Mouse (Mus musculus) ovary, postnatal 36 days (tissue): ENCODE measurements around the gene Gmfg.
A peak's percentile ranks its signal among the peaks of the same experiment; 100 is the strongest.

Experiments used
- DNase-seq: peaks from one replicate; pipeline ENCODE4 v3.0.0; 2022; ENCODE audit warnings: low spot score, mixed read lengths

Gmfg gene

DNA sequence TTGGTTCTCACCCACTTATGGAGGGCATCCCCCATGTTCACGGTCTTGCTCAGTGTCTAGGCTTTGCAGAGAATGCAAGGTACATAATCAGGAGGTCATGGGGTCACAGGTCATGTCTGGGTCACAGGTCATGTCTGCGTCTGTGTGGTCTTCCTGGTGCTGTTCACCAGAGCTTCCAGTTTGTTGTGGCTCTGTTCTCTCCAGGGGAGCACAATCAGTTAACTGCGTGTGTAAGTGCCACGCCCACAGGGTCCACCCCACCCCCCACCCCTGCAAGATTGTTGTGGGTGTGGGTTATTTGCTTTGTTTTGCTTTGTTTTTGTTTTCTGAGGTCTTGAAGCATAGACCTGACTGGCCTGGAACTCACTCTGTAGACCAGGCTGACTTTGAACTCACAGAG, 46.9 kb downstream of the Gmfg start:
- DNase-seq, result no peak

DNA sequence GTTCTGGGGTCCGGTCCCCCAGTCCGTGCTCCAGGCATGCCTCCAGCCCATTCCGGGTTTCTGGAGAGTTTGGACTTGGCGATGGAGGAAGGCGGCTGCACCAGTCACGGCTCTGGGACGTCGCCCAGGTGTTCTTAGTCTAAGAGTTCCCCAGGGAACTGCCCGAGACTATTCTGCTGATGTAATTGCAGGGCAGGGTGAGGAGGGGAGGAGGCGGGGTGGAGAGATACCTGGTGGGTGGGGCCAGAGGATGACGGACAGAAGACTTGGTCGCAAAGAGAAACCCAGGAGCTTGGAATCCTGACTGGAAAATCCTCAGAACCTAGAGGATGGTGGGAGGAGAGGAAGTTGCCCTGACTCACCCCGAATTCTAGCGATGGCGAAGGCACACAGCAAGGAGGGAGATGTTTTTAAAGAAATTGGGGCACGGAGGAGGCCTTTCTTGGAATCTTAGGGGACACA, 50.8 kb downstream of the Gmfg start:
- no peak for DNase-seq

DNA sequence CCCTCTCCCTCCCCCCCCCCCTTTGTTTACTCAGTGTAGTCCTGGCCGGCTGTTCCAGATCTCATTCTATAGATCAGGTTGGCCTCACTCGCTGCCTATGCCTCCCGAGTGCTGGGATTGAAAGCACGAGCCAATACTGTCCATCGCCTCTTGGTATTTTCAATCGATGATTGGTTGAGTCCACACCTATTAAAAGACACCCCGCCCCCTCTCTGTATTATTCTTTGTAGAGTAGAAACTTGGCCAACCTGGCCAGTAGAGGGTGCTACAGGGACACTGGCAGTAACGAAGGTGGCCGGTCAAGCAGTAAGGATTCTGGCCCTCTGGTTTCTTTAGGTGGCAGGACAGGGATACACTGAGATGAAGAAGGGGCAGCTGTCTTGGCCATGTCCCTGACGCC, 53.2 kb downstream of the Gmfg start:
- DNase-seq, result peak; percentile 37

DNA sequence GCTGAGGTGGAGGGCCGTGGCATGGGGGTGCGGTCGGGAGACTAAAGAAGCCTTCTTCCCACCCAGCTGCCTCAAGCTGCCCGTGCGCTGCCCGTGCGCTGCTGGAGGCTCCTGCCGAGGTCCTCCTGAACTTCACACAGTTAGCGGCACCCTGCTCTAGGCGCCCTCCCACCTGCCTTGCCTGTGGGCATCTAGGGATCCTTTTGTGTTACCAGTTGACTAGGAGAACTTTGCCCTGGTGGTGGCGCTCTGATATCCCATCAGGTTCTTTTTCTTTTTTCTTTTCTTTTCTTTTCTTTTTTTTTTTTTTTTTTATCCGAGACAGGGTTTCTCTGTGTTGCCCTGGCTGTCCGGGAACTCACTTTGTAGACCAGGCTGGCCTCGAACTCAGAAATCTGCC, 53.7 kb downstream of the Gmfg start:
- DNase-seq, result no peak

DNA sequence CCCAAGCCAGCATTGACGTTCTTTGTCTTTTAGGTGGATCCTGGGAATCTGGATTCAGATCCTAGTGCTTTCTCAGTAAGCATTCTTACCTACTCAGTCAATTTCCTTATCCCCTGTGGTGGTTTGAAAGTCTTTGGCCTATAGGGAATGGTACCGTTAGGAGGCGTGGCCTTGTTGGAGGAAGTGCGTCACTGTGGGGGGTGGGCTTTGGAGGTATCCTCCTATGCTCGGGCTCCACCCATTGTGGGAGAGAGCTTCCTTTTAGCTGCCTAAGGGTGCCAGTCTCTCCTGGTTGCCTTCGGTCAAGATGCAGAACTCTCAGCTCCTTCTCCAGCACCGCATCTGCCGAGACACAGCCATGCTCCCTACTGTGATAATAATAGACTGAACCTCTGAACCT, 55.1 kb downstream of the Gmfg start:
- DNase-seq, result no peak

DNA sequence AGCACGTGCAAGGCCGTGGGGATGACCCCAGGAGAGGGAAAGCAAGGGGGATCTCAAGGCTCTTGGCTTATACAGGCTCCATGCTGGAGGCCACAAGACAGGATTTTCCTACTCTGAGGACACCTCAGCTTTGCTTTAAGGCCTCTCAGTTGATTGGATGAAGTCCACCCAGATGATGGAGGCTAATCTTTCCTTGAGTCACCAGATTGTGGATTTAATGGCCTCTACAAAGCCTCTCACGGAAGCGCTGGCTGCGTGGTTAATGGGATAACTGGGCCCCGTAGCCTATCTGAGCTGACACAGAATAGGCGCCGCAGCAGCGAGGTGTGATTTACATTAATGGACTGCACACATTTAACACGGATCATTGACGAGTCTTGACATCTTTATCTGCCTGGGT, 58.2 kb downstream of the Gmfg start:
- no peak for DNase-seq
